Mouse (Mus musculus): ENCODE measurements around the gene Stpg1. TPM values are rescaled to one million over a fixed set of nuclear protein-coding genes. Genes with fewer than 3 reads are reported as not detected.

The Stpg1 gene
- under 1 TPM in 1 of 2 experiments, not detected in 1; 0.24 TPM for total RNA-seq (2021)
- long read RNA-seq, experiment 1 = 0 reads
- long read RNA-seq, experiment 2 = 0 reads

DNA sequence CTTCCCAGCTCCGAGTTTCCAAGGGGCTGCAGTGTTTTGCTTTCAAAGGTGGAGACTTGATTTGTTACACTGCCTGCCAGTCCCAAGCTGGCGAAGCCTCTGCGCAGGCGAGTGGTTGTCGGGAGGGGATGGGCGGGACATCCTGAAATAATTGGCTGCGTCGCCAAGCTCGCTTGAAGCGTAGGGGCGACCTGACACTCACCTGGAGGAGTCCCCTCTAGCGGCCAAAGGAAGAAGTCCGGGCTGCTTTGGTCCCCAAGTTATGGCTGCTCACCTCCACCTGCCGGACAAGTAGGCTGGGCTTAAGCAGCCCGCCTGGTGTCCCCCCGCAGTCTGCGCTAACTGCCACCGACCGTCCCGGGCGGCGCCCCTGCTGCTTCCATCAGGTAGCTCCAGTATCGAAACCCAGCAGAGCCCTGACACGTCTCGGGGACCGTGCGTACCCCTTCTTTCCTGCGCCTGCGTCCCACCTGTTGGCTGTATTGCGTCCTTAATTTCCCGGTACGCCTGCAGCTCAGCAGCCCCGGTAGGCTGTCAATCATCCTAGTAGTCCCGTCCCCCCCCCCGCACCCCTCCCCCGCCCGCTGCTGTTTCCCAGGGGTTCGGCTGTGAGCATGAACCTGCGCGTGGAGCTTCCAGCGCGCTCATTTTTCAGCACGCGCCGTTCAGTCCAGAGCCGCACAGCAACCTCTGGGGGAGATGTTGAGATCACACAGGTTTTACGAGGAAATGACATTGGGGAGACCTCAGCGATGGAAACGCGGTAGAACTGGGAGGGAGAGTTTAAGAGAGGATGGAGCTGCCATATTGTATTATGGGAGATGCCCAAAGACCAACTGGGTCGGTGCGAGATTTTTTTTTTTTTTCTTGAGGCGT lies at the start of gene Stpg1, which contains the start of gene Nipal3:
Gene Stpg1, plus strand, starts transcription at position 270 of the 876 bp plus-strand sequence.
Gene Nipal3, minus strand, starts transcription at position 518 of the 876 bp plus-strand sequence.
- peak; percentile 93 for DNase-seq (ENCODE audit: low spot score)

- no peak for DNase-seq (ENCODE audit: low spot score)
Observed at GRCm38 (mm10) chr4:135451360-135452015, 43.1 kb upstream of the Stpg1 start.

- no peak for DNase-seq (ENCODE audit: low spot score)
Observed at GRCm38 (mm10) chr4:135453164-135453563, 41.4 kb upstream of the Stpg1 start.

DNA sequence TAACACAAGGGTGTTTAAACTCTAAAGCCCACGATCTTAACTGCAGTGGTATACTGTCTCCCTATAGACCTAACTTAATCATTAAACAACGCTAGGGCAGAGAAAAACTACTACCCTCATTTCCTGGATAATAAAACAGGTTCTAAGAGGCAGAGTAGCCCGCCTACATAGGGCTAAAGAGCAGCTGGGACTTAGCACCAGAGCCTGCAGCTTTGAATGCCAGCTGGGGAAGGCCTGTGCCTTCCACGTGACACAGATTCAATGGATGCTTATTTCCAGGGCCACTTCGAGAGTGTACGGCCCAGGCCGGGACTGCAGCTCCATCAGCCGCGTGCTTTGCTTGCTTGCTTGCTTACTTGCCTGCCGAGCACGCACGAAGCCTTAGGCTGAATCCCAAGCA lies 41.0 kb upstream of the Stpg1 start:
- no peak for DNase-seq (ENCODE audit: low spot score)

DNA sequence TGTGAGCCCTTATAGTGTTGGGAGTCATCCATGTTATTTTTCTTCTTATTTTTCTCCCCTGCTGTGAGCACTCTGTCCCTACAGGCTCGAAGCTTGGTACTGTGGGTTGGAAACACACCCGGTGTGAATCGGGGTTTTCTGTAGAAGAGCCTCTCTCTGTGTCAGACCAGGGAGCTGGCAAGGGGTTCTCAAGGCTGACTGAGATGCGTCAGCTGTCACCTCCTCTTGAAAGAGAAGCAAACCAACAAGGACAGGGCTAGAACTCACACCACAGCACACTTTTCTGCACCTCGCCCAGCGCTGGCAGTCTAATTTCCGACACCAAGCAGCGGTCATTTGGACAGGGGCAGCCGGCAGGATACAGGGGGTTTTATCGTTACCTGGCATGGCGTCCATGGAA lies 31.2 kb upstream of the Stpg1 start:
- no peak for DNase-seq (ENCODE audit: low spot score)

DNA sequence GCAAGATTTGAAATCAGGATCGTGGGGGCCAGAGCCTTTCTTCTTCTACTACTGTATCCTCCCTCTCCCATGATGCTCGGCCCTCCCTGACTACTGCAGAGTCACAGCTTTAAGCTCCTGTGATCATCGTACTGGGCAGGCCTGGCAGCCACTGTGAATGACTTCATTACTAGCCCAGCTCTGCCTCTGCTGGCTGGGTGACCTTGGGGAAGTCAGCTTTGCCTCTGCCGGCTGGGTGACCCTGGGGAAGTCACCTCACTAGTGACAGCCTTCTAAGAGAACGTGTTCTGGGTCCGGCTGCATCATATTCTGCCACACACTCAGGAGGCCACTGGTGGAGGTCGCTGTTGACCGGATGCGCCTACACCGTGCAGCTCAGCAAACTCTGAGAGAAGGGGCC lies 16.7 kb upstream of the Stpg1 start:
- DNase-seq (ENCODE audit: low spot score) = no peak

GRCm38 (mm10) chr4:135480370-135480769 lies 14.2 kb upstream of the Stpg1 start:
- DNase-seq (ENCODE audit: low spot score) = no peak

GRCm38 (mm10) chr4:135485086-135485485 lies 9.5 kb upstream of the Stpg1 start:
- DNase-seq (ENCODE audit: low spot score) = no peak

DNA sequence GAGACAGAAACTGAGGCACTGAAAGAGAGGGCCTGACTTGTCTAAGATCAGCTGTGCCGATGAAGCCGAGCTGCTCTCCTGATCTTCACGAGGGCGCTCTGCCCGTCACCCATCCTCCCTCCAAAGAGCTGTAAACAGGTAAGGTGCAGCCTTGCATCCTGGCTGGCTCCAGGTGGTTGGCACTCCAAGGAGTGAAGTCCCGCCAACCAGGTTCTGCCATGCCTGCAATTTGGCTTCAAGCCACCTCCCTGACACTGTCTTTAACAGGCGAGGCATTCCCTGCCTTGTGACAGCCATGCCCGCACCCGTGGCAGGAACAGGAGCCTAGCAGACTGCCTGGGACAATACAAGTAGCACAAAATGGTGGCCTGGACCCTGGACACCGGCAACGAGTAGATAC lies 8.2 kb upstream of the Stpg1 start:
- DNase-seq (ENCODE audit: low spot score) = no peak

DNA sequence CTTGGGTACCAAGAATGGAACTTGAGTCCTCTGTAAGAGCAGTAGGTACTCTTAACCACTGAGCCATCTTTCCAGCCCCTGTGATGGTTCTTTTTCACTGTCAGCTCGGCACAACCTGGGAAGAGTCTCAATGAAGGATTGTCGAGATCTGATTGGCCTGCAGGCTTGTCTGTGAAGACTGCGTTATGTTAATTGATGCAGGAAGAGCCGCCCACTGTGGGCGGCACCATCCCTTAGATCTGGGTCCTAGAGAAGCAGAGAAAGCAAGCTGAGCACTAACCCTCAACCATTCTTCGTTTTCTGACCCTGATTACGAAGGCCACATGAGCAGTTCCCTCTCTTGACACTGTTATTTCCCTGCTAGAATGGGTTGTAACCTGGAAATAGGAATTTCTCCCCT lies 5.3 kb upstream of the Stpg1 start:
- DNase-seq (ENCODE audit: low spot score) = no peak

- DNase-seq (ENCODE audit: low spot score) = no peak
Observed at GRCm38 (mm10) chr4:135493271-135493670, 1.3 kb upstream of the Stpg1 start.

GRCm38 (mm10) chr4:135493691-135494520 lies 684 bp upstream of the Stpg1 start:
- peak; percentile 15 for DNase-seq (ENCODE audit: low spot score)

DNA sequence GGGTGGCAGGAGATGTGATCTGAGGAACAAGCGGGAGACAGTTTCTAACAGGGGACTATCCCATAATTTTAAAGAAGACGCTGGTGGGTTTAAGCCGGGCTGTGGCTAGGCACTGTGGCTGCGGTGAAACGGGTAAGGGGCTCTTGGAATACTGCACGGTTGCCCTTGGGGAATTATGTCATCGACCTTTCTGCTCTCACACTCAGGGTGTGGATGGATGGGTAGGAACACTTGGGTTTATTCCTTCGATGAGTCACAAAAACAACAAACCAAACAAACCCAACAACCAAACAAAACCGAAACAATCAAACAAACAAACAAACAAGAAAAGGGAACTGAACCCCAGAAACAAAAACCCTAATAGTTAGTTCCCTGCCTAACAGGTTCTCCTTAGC lies 804 bp downstream of the Stpg1 start:
- DNase-seq (ENCODE audit: low spot score) = peak; percentile 12

DNA sequence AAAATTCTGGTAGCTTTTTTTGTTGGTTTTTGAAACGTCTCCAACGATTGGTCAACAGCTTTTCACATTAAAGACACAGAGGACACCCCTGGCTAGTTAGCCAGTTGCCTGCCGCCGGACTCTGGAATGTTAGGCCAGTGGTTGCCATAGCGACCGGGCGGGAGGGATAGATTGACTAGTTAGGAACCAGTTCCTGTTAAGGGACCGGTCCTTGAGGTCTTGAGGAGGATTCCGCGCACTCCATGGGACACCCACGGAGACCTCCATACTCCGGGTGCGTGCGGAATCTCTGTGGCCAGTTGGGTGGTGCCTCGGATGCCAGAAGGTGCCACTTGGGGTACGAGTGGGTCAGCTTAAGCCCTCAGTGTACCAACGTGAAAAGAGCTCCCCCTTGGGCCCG lies 1.2 kb downstream of the Stpg1 start:
- peak; percentile 48 for DNase-seq (ENCODE audit: low spot score)

- DNase-seq (ENCODE audit: low spot score) = no peak
Observed at GRCm38 (mm10) chr4:135498136-135498535, 3.5 kb downstream of the Stpg1 start.

DNA sequence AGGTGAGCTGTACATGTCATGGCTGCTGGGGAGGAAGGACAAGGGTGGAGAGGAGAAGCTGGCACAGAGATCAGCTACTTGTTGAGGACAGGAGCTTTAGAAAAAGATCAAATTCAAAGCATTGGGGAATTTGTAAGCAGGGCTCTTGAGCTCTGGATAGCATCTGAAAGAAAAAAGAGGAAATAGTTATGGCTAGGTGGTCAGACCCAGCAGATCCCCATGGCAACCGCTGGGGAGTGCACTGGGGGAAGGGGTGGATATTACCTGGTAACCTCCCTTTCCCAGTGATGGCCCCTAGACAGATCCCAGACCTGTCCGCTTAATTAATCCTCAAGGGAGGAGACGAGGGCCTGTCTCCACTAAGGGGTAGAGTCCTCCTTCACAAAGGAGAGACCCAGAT lies 5.2 kb downstream of the Stpg1 start:
- no peak for DNase-seq (ENCODE audit: low spot score)

GRCm38 (mm10) chr4:135501587-135501986 lies 7.0 kb downstream of the Stpg1 start:
- no peak for DNase-seq (ENCODE audit: low spot score)

- no peak for DNase-seq (ENCODE audit: low spot score)
Observed at GRCm38 (mm10) chr4:135505794-135506193, 11.2 kb downstream of the Stpg1 start.

DNA sequence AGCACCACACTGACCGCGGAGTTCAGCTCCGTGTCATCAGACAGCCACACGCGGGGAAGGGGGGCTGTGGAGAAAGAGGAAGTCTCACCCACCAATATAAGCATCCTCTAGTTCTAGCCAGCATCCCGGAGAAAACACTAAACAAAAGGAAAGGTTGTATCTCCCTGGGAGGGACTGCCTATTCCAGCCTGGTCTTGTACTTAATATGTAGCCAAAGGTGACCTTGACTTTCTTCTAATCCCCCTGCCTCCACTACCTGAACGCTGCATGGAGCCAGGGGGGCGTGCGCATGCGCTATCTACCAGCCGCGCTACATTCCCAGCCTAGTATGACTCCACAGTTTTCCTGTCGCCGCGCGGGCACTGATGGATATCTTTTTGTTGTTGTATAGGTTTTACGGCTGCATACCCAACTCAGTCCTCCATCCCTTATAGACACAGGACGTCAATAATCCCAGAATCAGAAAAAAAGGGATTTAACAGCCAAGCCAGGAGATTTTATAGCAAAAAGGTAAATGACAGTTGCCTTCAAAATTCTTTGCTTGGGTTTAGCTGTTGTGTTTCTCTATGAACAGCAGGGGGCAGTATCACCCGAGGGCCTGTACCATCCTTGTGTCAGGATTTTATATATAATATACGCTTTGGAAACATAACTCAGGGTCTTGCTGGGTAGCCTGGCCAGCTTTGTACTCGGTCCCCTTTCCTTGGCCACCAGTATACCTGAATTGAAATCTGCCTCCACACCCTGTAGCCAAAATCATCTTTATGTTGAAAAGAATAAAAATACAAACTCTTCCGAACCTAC lies 13.2 kb downstream of the Stpg1 start:
- no peak for DNase-seq (ENCODE audit: low spot score)

DNA sequence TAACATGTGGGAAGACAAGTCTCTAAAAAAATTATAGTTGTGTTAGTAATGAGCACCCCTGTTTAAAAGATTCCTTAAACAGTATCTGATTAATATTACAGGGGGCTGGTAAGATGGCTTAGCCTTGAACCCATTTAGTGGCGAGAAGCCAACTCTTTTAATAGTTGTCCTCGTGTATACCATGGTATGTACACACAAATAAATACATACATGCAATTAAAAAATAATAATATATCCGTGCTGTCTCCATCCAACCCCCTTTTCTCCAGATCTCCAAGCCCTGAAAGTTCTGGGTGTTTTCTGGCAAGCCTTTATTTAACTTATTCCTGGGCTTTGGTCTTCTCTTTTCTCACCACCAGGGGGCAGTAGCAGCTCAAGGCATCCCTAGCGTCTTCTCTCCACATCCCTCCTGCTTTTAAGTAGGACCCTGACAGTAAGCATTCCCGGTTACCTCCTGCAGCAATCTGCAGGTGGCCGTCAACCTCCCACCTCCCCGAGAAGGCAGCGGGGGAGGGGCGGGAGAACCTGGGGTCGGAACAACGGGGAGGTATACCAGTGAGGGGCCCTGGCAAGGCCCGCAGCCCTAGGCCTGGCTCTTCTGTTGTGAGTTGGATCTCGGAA lies 13.9 kb downstream of the Stpg1 start:
- DNase-seq (ENCODE audit: low spot score) = peak; percentile 61
